Mouse (Mus musculus): ENCODE results near the gene Psmc3ip. TPM values are rescaled to one million over a fixed set of nuclear protein-coding genes. Genes with fewer than 3 reads are reported as not detected.

The Psmc3ip gene
- polyA plus RNA-seq, 1 experiment from 2014 or later = 44.1 TPM

DNA sequence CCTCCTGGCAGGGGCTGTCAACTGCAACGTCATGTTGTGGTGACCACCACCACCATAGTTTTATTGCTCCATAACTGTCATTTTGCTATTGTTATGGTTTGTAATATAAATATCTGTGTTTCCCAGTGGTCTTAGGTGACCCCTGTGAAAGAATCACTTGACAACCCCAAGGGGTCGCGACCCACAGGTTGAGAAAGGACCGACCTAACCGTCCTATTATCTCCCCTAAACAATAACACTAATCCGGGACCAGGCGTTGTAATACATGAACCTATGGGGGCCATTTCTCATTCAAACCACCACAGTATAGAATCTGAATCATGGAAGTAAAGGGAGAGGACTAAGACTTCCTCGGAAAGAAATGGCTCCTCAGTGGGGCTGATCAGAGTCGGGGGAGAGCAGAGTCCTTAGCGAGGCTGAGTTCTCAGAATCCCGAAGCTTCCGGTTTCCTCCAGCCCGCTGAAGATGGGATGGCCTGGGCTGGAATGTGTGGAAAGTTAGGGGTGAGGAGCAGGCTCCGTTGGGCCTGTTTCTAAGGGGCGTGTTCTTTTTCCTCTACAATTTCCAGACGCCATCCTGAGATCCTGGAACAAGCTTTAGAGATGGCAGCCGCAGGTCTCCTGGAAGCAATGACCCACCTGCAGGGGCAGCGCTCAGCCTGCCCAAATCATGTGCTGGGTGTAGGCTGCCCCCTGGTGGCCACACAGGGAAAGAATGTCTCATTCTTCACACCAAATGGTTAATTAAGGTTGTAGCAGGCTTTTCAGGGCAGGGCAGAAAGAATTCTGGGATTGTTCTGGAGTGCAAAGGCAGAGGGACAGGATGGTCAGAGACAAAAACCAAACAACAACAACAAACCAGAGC lies 28.5 kb downstream of the Psmc3ip start:
- Histone ChIP-seq H3K27ac (ENCODE audit: low read depth) (peak overlapping the region; percentile 48), H3K36me3 (ENCODE audit: insufficient read depth) (peaks cover 13% of the 10 kb centered on the region; the same call in 1 of the 2 replicates), H3K9me3 (ENCODE audit: low read depth, low read length) (no peaks in the 10 kb centered on the region), H3K4me2 (peak overlapping the region; percentile 57), H3K4me1 (ENCODE audit: insufficient read depth) (peaks cover 29% of the 10 kb centered on the region), H3K27me3 (ENCODE audit: insufficient read depth, low read length) (peaks cover 7% of the 10 kb centered on the region; the same call in 1 of the 2 replicates), H3K9ac (no peak overlapping the region), H3K4me3 (ENCODE audit: low read depth, low read length) (peak overlapping the region; percentile 24)
- peak; percentile 89 for DNase-seq
- no peak for ATAC-seq (ENCODE audit: insufficient read depth)
- peak; percentile 99 for TF ChIP-seq CTCF (IDR thresholded peaks at IDR 0.05; ENCODE audit: low read depth)
- 15% methylated on average over 18 of the region's 18 CpGs for WGBS

GRCm38 (mm10) chr11:101065002-101065401 lies 30.2 kb downstream of the Psmc3ip start:
- DNase-seq (no peak), ATAC-seq (ENCODE audit: insufficient read depth) (no peak)
- H3K36me3 ChIP-seq (ENCODE audit: insufficient read depth) = peaks cover 20% of the 10 kb centered on the region
- H3K4me2 ChIP-seq = no peak overlapping the region
- no peak for TF ChIP-seq CTCF (IDR thresholded peaks at IDR 0.05; ENCODE audit: low read depth)
- peaks cover 28% of the 10 kb centered on the region for H3K4me1 ChIP-seq (ENCODE audit: insufficient read depth)
- no peaks in the 10 kb centered on the region for H3K9me3 ChIP-seq (ENCODE audit: low read depth, low read length)
- no peak overlapping the region for H3K4me3 ChIP-seq (ENCODE audit: low read depth, low read length)
- peaks cover 7% of the 10 kb centered on the region; the same call in 1 of the 2 replicates for H3K27me3 ChIP-seq (ENCODE audit: insufficient read depth, low read length)
- no peak overlapping the region for H3K9ac ChIP-seq
- peak overlapping the region; percentile 96; the same call in 1 of the 2 replicates for H3K27ac ChIP-seq (ENCODE audit: low read depth)
- 84% methylated on average over 9 of the region's 9 CpGs for WGBS

DNA sequence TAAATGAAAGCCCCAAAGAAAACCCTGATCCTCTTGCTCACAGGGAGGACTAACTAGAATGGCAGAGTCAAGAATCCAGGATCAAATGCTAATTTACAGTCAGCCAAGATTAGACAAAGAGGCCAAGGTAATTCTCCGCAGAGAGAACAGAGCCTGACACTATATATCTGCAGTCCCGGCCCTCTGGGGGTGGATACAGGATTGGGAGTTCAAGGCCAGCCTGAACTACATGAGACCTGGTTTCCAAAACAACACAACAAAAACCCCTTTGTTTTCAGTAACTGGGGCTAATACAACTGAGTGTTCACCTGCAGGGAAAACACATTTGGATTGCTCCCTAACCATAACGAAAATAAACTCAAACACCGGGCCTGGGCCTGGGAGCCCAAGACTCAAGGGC lies 30.8 kb downstream of the Psmc3ip start:
- ATAC-seq (ENCODE audit: insufficient read depth) (no peak), DNase-seq (no peak)
- H3K27me3 ChIP-seq (ENCODE audit: insufficient read depth, low read length) = peaks cover 7% of the 10 kb centered on the region; the same call in 1 of the 2 replicates
- no peak for TF ChIP-seq CTCF (IDR thresholded peaks at IDR 0.05; ENCODE audit: low read depth)
- 67% methylated on average over 4 of the region's 4 CpGs for WGBS
- peak overlapping the region; percentile 32; the same call in 1 of the 2 replicates for H3K4me2 ChIP-seq
- H3K9me3 ChIP-seq (ENCODE audit: low read depth, low read length) = no peaks in the 10 kb centered on the region
- peak overlapping the region; percentile 96 for H3K27ac ChIP-seq (ENCODE audit: low read depth)
- H3K4me3 ChIP-seq (ENCODE audit: low read depth, low read length) = no peak overlapping the region
- peaks cover 23% of the 10 kb centered on the region for H3K36me3 ChIP-seq (ENCODE audit: insufficient read depth)
- H3K4me1 ChIP-seq (ENCODE audit: insufficient read depth) = peaks cover 31% of the 10 kb centered on the region
- H3K9ac ChIP-seq = no peak overlapping the region

DNA sequence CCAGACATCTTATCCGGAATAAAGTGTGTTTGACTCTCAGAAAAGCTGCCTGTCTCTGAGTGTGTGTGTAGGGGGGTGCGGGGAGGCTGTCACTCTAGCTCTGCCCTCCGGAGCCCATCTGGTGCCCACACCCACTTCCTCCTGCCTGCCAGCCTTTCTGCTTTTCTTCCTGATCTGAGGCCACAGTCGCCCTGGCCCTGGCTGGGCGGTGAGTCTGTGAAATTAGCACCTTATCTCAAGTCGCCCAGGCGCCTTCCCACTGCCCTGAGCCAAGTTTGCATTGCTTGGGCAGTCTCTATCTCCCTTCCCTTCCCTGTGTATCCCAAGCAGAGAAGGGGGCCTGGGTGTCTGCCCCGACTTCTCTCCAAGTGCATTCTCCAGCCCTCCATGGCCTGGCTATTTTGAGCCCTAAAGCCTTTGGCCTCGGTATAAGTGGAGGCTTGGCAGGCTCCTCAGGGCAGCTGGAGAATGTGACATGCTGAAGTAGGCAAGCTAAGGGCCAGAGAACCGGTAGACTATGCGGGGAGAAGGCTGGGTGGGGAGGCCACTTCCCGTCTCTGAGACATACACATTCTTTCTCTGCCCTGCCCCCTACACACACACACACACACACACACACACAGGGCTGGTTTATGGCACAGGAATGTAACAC lies 31.4 kb downstream of the Psmc3ip start:
- 0 out of 2 replicates have a peak, but pooled peaks cover 2% of the 10 kb centered on the region for H3K27me3 ChIP-seq (ENCODE audit: insufficient read depth, low read length)
- no peaks in the 10 kb centered on the region for H3K9me3 ChIP-seq (ENCODE audit: low read depth, low read length)
- H3K4me3 ChIP-seq (ENCODE audit: low read depth, low read length) = no peak overlapping the region
- WGBS = 13% methylated on average over 12 of the region's 12 CpGs
- H3K27ac ChIP-seq (ENCODE audit: low read depth) = peak overlapping the region; percentile 96
- peak; percentile 72 for DNase-seq
- TF ChIP-seq CTCF (IDR thresholded peaks at IDR 0.05; ENCODE audit: low read depth) = no peak
- H3K36me3 ChIP-seq (ENCODE audit: insufficient read depth) = peaks cover 23% of the 10 kb centered on the region
- peaks cover 35% of the 10 kb centered on the region for H3K4me1 ChIP-seq (ENCODE audit: insufficient read depth)
- peak overlapping the region; percentile 32 for H3K4me2 ChIP-seq
- H3K9ac ChIP-seq = peak overlapping the region; percentile 14
- ATAC-seq (ENCODE audit: insufficient read depth) = peak; percentile 65

GRCm38 (mm10) chr11:101062971-101063675 lies 32.1 kb downstream of the Psmc3ip start:
- no peak for TF ChIP-seq CTCF (IDR thresholded peaks at IDR 0.05; ENCODE audit: low read depth)
- H3K4me2 ChIP-seq = peak overlapping the region; percentile 32
- H3K36me3 ChIP-seq (ENCODE audit: insufficient read depth) = peaks cover 23% of the 10 kb centered on the region
- no peaks in the 10 kb centered on the region for H3K9me3 ChIP-seq (ENCODE audit: low read depth, low read length)
- H3K4me3 ChIP-seq (ENCODE audit: low read depth, low read length) = no peak overlapping the region
- ATAC-seq (ENCODE audit: insufficient read depth) (peak; percentile 4; the same call in 1 of the 2 replicates), DNase-seq (no peak)
- H3K27me3 ChIP-seq (ENCODE audit: insufficient read depth, low read length) = no peaks in the 10 kb centered on the region
- peak overlapping the region; percentile 96 for H3K27ac ChIP-seq (ENCODE audit: low read depth)
- WGBS = 56% methylated on average over 14 of the region's 14 CpGs
- H3K9ac ChIP-seq = peak overlapping the region; percentile 14; the same call in 1 of the 2 replicates
- peaks cover 41% of the 10 kb centered on the region for H3K4me1 ChIP-seq (ENCODE audit: insufficient read depth)

DNA sequence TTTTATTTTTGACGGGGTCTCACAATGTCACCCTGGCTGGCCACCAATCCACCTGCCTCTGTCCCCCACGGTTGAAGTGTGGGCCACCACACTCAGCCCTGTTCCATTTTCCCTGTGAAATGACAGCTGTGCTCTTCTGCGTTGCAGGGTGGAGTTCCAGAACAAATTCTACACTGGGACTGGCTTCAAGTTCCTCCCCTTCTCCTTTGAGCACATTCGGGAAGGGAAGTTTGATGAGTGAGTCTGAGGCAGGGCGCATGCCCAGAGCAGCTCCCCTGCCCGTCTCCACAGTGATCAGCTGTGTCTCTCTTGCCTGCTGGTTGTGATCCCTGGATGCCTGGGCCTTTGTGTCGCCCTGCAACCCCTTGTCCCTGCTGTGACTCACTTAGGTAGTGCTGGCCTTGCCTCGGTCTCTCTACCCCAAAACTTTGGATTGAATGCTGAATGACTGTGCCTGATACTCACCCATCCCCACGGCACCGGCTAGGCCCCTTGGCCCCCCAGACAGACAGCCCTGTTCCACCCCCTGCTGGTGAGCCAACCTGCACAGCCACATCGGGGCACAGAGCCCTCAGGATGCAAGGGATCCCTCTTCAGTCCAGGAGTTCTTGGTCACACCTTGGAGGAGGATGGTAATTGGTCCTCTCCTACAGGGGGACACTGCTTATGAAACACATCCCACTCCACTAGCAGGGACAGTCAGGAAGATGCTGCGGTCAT lies 32.9 kb downstream of the Psmc3ip start:
- ATAC-seq (ENCODE audit: insufficient read depth) = no peak
- H3K4me2 ChIP-seq = no peak overlapping the region
- WGBS = 74% methylated on average over 12 of the region's 12 CpGs
- H3K9me3 ChIP-seq (ENCODE audit: low read depth, low read length) = no peaks in the 10 kb centered on the region
- peak overlapping the region; percentile 96 for H3K27ac ChIP-seq (ENCODE audit: low read depth)
- no peak for DNase-seq
- no peak overlapping the region for H3K4me3 ChIP-seq (ENCODE audit: low read depth, low read length)
- H3K9ac ChIP-seq = peak overlapping the region; percentile 14; the same call in 1 of the 2 replicates
- no peaks in the 10 kb centered on the region for H3K27me3 ChIP-seq (ENCODE audit: insufficient read depth, low read length)
- peaks cover 25% of the 10 kb centered on the region for H3K36me3 ChIP-seq (ENCODE audit: insufficient read depth)
- H3K4me1 ChIP-seq (ENCODE audit: insufficient read depth) = peaks cover 44% of the 10 kb centered on the region
- peak; percentile 39; the same call in 1 of the 2 replicates for TF ChIP-seq CTCF (IDR thresholded peaks at IDR 0.05; ENCODE audit: low read depth)

All from lung, embryonic 14.5 days (tissue).